ENCODE assay signal across 8 mouse cellular contexts in the genomic region with DNA sequence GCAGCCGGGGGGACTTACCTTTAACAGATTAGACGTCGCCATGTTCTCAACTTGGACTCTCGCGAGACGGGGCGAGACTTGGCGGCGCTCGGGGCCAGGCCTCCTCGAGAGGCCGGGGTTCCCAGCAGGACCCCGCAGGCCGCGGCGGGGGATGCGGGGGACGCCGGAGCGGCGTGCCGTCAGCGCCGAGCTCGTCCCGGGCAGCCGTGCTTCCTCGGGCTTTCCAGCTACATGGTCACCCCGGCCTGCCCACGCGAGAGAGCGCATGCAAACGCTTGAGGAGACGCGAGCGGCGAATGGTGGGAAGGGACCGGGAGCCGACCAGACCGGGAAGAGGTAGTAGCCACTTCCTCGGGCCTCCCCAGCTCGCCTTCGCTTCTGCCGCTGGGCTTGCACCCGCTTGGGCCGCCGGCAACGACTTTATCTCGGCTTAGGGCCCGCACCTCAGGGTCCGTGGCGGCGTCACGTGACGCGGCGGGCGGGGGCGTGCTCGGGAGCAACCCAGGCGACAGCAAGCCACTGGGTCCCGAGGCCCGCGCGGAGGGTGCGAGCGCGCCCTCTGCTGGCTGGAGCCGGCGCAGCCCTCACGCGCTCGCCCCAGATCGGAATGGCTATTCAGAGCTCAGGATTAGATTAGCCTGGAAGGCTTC. TPM values are rescaled to one million over a fixed set of nuclear protein-coding genes. Genes with fewer than 3 reads are reported as not detected.
DNase-seq lines count a peak whose midpoint lies in the region; ATAC-seq and TF ChIP-seq lines count a peak whose summit lies in the region.

No protein-coding gene starts in this region.

- no peaks in the 10 kb centered on the region for H3K27me3 ChIP-seq in G1E (ENCODE audit: insufficient read depth, low read length)
- H3K27me3 ChIP-seq in forebrain, postnatal 0 days (ENCODE audit: insufficient read depth, low read length) = no peaks in the 10 kb centered on the region
- H3K27me3 ChIP-seq in lung, embryonic 16.5 days (ENCODE audit: control insufficient read depth, insufficient read depth, low read depth, low read length) = no peaks in the 10 kb centered on the region

- H3K4me1 ChIP-seq in G1E (ENCODE audit: insufficient read depth, low read depth, low read length) = peaks cover 33% of the 10 kb centered on the region
- H3K4me1 ChIP-seq in forebrain, postnatal 0 days (ENCODE audit: insufficient read depth) = peaks cover 11% of the 10 kb centered on the region; the same call in 1 of the 2 replicates
- peaks cover 15% of the 10 kb centered on the region for H3K4me1 ChIP-seq in lung, embryonic 16.5 days (replicated peaks; ENCODE audit: control insufficient read depth, insufficient read depth, low read length)

- H3K4me2 ChIP-seq in forebrain, postnatal 0 days (ENCODE audit: low read depth) = peak overlapping the region; percentile 86
- H3K4me2 ChIP-seq in lung, embryonic 16.5 days (ENCODE audit: low read depth, low read length) = peak overlapping the region; percentile 90

- H3K36me3 ChIP-seq in G1E (replicated peaks) = peaks cover 25% of the 10 kb centered on the region
- no peaks in the 10 kb centered on the region for H3K36me3 ChIP-seq in forebrain, postnatal 0 days (ENCODE audit: insufficient read depth)
- H3K36me3 ChIP-seq in lung, embryonic 16.5 days (ENCODE audit: control insufficient read depth, insufficient read depth, low read length) = no peaks in the 10 kb centered on the region

- H3K27ac ChIP-seq in forebrain, postnatal 0 days (ENCODE audit: low read depth, low read length) = peak overlapping the region; percentile 99
- peak overlapping the region; percentile 97 for H3K27ac ChIP-seq in lung, embryonic 16.5 days (ENCODE audit: low read length)

- peak; percentile 70; the same call in 1 of the 2 replicates for TF ChIP-seq CTCF in G1E (IDR thresholded peaks at IDR 0.05; ENCODE audit: low read depth, low read length)
- TF ChIP-seq CTCF in forebrain, postnatal 0 days (IDR thresholded peaks at IDR 0.05; ENCODE audit: low read depth) = peak; percentile 95

- peak; percentile 95 for DNase-seq in G1E (ENCODE audit: low spot score)
- peak; percentile 90 to 97 for DNase-seq in cerebellum, adult 18-20 months
- DNase-seq in forebrain, postnatal 0 days = peak; percentile 95
- peak; percentile 88 for DNase-seq in layer of hippocampus, adult 9-10 months (ENCODE audit: low spot score)
- DNase-seq in ovary, postnatal 10 days (ENCODE audit: low spot score) = peak; percentile 95
- DNase-seq in thymus, postnatal 10 days (ENCODE audit: low spot score in 2 of 2) = peak; percentile 89 to 96

- WGBS in forebrain, postnatal 0 days = 2% methylated on average over 73 of the region's 74 CpGs
- under 1% methylated on average over 57 of the region's 74 CpGs for WGBS in lung, embryonic 16.5 days

- H3K4me3 ChIP-seq in G1E (ENCODE audit: low read depth, low read length) = peak overlapping the region; percentile 96
- H3K4me3 ChIP-seq in forebrain, postnatal 0 days (ENCODE audit: low read depth, low read length) = peak overlapping the region; percentile 99
- H3K4me3 ChIP-seq in lung, embryonic 16.5 days (ENCODE audit: low read length) = peak overlapping the region; percentile 97

- H3K9me3 ChIP-seq in G1E (replicated peaks) = no peaks in the 10 kb centered on the region
- H3K9me3 ChIP-seq in forebrain, postnatal 0 days (ENCODE audit: low read length) = no peaks in the 10 kb centered on the region
- no peaks in the 10 kb centered on the region for H3K9me3 ChIP-seq in lung, embryonic 16.5 days (ENCODE audit: control insufficient read depth, low read length)

- H3K9ac ChIP-seq in forebrain, postnatal 0 days = peak overlapping the region; percentile 94
- H3K9ac ChIP-seq in lung, embryonic 16.5 days (ENCODE audit: low read length) = peak overlapping the region; percentile 100

- peak; percentile 54; the same call in 1 of the 2 replicates for ATAC-seq in G1E (ENCODE audit: extremely low read depth, insufficient number of reproducible peaks, low FRiP score, poor library complexity, severe bottlenecking)
- ATAC-seq in forebrain, postnatal 0 days = peak; percentile 98
- peak; percentile 84 to 87 for ATAC-seq in hematopoietic stem cell, adult 5-6 weeks (replicated peaks in 1 of 2; ENCODE audit: insufficient read depth in 1 of 2, low FRiP score in 2 of 2, low TSS enrichment in 1 of 2, low read depth in 1 of 2, poor library complexity in 2 of 2, severe bottlenecking in 2 of 2)
- ATAC-seq in lung, embryonic 16.5 days (ENCODE audit: low read depth) = peak; percentile 99

RNA-seq across cellular contexts. Expression of a gene that starts 2.7 kb away (rescaled TPM):
- total RNA-seq in G1E (2014; fragmentation: Nextera tagmentation) (44.8 and 51.3 TPM in 2 replicates), G1E (2017) (53.6 and 60.9 TPM in 2 replicates)
- polyA plus RNA-seq in G1E (2012) = 5.1 and 6.5 TPM in 2 replicates
- 59.3 and 72.5 TPM in 2 replicates for total RNA-seq in forebrain, postnatal 0 days (2014; rRNA removed)
- polyA plus RNA-seq in forebrain, postnatal 0 days (2015; fragmentation: Nextera tagmentation; extraction: Ambion mirVana) = 25.2 and 40.9 TPM in 2 replicates
- total RNA-seq in hematopoietic stem cell, adult 5-6 weeks (2017) = 61.7 and 81.6 TPM in 2 replicates
- polyA plus RNA-seq in lung, embryonic 16.5 days (2015; fragmentation: Nextera tagmentation; extraction: Ambion mirVana) = 28.5 and 30.0 TPM in 2 replicates

RNA-seq across cellular contexts. Expression of a gene that starts 38.9 kb away (rescaled TPM):
- total RNA-seq in G1E (2014; fragmentation: Nextera tagmentation) (not detected in 2 replicates), G1E (2017) (0.06 and 0.11 TPM in 2 replicates)
- polyA plus RNA-seq in G1E (2012) = not detected in 2 replicates
- 1.8 and 2.5 TPM in 2 replicates for total RNA-seq in forebrain, postnatal 0 days (2014; rRNA removed)
- 1.2 and 1.3 TPM in 2 replicates for polyA plus RNA-seq in forebrain, postnatal 0 days (2015; fragmentation: Nextera tagmentation; extraction: Ambion mirVana)
- 0.56 and 0.60 TPM in 2 replicates for total RNA-seq in hematopoietic stem cell, adult 5-6 weeks (2017)
- polyA plus RNA-seq in lung, embryonic 16.5 days (2015; fragmentation: Nextera tagmentation; extraction: Ambion mirVana) = 0.26 and 0.34 TPM in 2 replicates

RNA-seq across cellular contexts. Expression of a gene that starts 57.0 kb away (rescaled TPM):
- total RNA-seq in G1E (2014; fragmentation: Nextera tagmentation) = 43.6 and 44.2 TPM in 2 replicates
- 75.3 and 76.7 TPM in 2 replicates for total RNA-seq in G1E (2017)
- 118 and 124 TPM in 2 replicates for polyA plus RNA-seq in G1E (2012)
- total RNA-seq in forebrain, postnatal 0 days (2014; rRNA removed) = 164 and 193 TPM in 2 replicates
- 199 and 218 TPM in 2 replicates for polyA plus RNA-seq in forebrain, postnatal 0 days (2015; fragmentation: Nextera tagmentation; extraction: Ambion mirVana)
- total RNA-seq in hematopoietic stem cell, adult 5-6 weeks (2017) = 63.2 and 74.0 TPM in 2 replicates
- 118 and 123 TPM in 2 replicates for polyA plus RNA-seq in lung, embryonic 16.5 days (2015; fragmentation: Nextera tagmentation; extraction: Ambion mirVana)

Comparison
In these comparisons a context has a peak if more than half of its experiments do, and no peak if none do; other contexts are left out.
1. Peak in every context shown above with its lines: DNase-seq, ATAC-seq, H3K4me3 ChIP-seq and H3K27ac ChIP-seq.